Mouse (Mus musculus) left cerebral cortex, postnatal 14 days (tissue): ENCODE results near the gene Hapln2. TPM values are rescaled to one million over a fixed set of nuclear protein-coding genes. Genes with fewer than 3 reads are reported as not detected.

Source experiments
- DNase-seq, 2 experiments: peaks; one replicate each; pipeline ENCODE4 v3.0.0; 2021 to 2022; ENCODE audit warnings: low spot score in 2 of 2, mixed read lengths in 1 of 2
- intact Hi-C: fragments of 180-260 bp; cut with DNase I; formaldehyde crosslinking; loops from one replicate; pipeline ENCODE4 v1.15.1; 2025
- long read RNA-seq, 2 experiments: library from polyadenylated mRNA; stranded (forward); transcript quantifications; one replicate each; pipeline ENCODE4 v2.0.0; 2021
- total RNA-seq, 2 experiments: library from RNA; stranded (reverse); gene quantifications; 2 replicates each; pipeline ENCODE4 v1.2.3; 2021

Gene Hapln2
- 1 to 10 TPM; 1.3 TPM for total RNA-seq
- long read RNA-seq, experiment 1, partial matches to known transcripts: 0 of 5 reads
- long read RNA-seq, experiment 1, other reads (novel, unspliced or antisense): 3 of 5 reads
- long read RNA-seq, experiment 2, partial matches to known transcripts: 0 of 1 reads
- long read RNA-seq, experiment 2, other reads (novel, unspliced or antisense): 0 of 1 reads

DNA sequence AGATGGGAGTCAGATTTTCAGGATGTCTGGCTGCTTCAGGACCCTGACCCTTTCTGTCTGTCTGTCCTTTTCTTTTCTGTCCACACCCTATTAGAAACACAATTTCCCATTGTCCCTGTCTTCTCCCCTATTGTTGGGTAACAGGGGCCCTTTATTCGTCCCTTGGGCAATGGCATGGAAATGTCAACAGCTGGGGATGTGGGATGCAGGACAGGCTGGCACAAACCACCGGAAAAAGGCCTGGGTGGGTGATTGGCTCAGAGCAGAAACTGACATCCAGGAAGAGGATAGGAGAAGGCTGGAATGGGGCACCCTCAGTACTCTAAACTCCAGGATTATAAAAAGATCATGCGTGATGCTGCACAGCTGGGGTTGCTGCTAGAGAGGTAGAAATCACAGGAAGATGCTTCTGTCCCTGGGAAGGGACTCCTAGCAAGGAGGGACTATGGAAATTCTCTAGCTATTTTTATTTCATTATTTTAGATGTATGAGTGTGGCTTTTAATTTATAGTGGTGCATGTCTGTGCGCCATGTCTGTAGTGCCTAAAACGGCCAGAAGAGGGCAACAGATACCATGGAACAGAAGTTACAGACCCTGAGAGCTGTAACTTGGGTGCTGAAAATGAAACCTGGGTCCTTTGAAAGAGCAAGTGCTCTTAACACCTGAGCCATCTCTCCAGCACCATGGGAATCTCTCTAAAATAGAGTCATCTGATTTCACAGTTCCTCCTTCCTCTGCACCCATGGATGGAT is at the start of gene Hapln2:
Hapln2 (minus strand) TSS at position 150 of the 753 bp plus-strand sequence.
- DNase-seq: no peak
- intact Hi-C loops: no loop called here

- no peak for DNase-seq
- intact Hi-C loops: loop anchor here (5.0 kb wide), 1 partner anchor 102 kb away; the partner anchor contains the start of gene Nes
Measured at GRCm38 (mm10) chr3:88074766-88075165, 47.4 kb upstream of the Hapln2 start.

DNA sequence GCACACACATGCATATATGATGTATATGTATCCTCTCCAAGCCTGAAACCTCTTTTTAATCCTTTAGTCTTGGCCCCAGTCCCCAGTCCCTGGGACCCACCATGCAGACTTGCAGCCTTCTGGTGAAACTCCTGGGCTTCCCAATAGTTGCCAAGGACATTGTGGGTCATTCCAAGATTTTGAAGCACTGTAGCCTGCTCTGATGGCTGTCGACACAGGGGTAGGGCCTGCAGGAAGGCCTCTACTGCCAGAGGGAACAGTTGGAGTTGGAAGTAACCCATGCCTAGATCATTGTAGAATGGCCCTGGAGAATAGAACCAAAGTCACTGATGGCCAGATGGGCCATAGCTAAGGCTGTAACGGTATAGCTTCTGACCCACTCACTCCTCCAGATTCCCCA is 47.0 kb upstream of the Hapln2 start:
- intact Hi-C loops: loop anchor here (5.0 kb wide), 1 partner anchor 102 kb away; the partner anchor contains the start of gene Nes
- DNase-seq: no peak

- DNase-seq: no peak
- intact Hi-C loops: loop anchor here (5.0 kb wide), 1 partner anchor 101 kb away; the partner anchor contains the start of gene Nes
Measured at GRCm38 (mm10) chr3:88073631-88074030, 46.2 kb upstream of the Hapln2 start.

DNA sequence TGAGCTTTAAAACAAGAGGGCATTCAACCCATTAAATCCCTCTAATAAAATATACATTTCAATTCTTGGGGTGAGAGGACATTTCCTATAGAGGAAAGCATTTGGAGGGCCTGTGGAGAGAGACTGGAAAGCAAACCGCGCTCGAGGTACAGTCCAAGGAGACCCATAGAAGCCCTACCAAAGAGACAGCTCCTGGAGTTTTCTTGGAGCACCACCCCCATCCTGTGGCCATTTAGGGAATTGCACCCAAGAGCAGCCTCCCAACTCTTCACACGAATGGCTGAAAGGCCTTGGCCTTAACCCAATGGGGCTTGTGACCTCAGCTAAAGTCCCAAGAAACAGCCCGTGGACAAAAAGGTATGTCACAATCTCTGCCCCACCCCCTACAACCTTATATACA is 44.4 kb upstream of the Hapln2 start:
- intact Hi-C loops: loop anchor here (2.0 to 5.0 kb wide), 3 partner anchors 61 to 137 kb away; partner anchors contain the start of gene Nes
- peak; percentile 90 to 93 for DNase-seq

DNA sequence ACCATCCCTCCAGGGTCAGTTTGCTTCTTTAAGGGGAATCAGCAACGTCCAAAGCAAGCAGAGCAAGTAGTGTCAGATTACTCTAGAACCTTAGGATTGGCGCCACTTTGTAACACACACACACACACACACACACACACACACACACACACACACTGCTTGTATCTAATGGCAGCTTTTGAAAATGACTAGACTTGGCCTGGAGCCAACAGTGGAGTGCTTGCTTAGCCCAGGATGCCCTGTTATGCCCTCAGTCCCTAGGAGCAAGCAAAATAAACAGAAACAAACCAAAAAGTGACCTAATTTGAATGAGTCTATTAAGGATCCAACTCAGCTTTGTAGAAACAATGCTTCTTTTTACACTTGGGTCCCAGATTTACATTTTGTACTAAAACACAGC is 41.0 kb upstream of the Hapln2 start:
- DNase-seq: peak in 1 of 2 experiments; percentile 29
- intact Hi-C loops: no loop called here

DNA sequence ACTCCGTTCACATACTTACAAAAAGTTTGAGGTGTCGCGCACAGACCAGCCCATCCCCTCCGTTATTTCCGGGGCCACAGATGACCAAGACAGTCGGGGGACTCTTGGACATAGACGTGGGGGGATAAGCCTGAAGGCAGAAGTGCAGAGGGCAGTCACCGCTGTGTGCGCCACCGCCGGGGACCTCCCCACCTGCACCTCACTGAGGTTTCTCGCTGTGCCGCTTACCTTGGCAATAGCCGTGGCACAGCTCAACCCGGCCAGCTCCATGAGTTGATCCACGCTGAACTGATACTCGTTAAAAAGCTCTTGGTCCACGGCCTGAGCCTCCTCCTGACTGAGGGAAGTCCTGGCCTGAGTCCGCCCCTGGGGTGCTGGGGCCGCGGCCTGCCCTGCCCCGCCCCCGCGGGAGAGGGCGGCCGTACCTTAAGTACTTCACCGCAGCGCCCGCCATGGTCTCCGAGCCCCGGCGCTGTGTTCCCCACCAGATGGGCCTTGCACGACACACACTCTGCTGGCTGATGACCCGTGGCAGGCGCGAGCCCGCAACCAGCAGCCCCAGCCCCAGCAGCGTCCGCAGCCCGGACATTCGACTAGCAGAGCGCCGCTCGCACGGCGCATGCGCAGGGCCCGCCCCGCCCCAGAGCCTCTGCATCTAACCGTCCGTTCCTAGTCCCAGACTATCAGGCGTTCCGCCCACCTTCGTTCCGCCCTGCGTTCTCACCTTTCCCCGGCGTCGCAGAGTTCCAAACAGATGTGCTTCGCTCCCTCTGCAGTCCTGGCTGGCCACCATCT is 30.7 kb upstream of the Hapln2 start, which contains the start of gene Naxe:
Naxe (minus strand) TSS at position 594 of the 795 bp plus-strand sequence.
- DNase-seq: peak; percentile 76 to 82
- intact Hi-C loops: no loop called here

GRCm38 (mm10) chr3:88057030-88057429 is 29.6 kb upstream of the Hapln2 start:
- DNase-seq: no peak
- intact Hi-C loops: no loop called here

DNA sequence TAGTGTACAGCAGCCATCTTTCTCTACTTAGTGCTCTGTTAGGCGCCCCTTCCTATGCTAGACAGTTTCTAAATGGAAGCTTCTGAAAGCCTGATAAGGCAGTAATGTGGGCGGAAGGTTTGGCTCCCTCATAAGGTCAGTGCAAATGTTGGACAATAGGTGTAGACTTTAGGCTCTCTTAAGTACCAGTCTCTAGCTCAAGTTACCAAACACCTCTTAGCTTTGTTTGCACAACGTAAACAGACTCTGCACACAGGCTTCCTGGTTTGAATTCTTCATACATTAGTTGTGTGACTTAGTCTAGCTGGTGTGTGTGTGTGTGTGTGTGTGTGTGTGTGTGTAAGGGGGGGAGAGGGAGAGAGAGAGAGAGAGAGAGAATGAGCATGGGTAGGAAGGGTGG is 22.1 kb upstream of the Hapln2 start:
- intact Hi-C loops: no loop called here
- no peak for DNase-seq

DNA sequence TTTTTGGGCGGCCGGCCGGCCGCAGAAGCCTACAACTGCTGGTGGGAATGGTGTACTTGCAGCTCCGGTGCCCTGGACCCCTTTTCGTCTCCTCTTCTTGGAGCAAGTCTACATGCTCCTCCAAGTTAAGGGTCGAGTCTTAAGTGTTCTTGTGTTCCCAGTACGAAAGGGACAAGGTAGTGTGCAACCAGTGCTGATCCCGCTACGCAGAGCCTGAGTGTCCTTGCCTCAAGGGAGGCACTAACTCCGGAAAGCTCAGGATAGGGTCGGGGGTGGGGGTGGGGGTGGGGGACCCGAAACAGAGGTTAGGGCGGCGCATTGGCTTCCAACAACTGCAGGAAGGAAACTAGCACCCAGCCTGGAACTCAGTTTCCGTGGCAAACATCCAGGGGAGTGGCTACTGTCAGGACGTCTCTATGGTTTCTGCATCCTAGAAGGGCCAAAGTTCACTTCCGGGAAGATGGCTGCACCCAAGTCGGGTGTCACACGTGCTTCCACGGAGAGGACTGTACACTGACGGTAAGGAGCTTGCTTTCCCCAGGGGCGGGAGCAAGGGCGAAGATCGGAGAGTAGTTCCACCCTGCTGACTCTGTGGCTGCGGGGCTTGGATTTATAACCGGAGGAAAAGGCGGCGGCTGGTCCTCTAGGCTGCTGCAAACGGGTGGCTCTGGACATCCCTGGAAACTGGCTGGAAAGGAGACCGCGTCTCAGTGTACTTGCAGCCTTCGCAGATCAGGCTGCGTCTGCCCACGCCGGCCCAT is 15.5 kb upstream of the Hapln2 start, which contains the start of gene Gpatch4:
Gpatch4 (plus strand) TSS at position 448 of the 761 bp plus-strand sequence.
- peak; percentile 92 to 97 for DNase-seq
- intact Hi-C loops: no loop called here

- intact Hi-C loops: no loop called here
- no peak for DNase-seq
Measured at GRCm38 (mm10) chr3:88035561-88036293, 8.3 kb upstream of the Hapln2 start.

DNA sequence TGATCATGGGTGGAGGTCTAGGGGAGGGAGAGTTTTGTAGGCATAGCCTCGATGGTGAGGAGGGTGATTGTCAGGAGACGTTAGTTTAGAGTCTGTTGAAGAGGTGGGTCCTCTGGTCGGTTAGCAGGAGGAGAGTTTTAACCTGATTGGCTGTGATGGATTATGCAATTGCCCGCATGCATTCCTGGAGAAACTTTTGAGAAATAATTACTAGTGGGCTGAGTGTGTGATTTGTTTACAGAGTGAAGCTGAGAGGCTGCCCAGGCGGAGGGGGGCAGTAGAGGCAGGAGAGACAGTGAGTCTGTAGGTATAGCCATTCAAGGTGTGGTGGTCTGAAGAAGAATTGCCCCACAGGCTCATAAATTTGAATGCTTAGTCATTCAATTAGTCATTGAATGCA is 6.1 kb upstream of the Hapln2 start:
- intact Hi-C loops: no loop called here
- no peak for DNase-seq

DNA sequence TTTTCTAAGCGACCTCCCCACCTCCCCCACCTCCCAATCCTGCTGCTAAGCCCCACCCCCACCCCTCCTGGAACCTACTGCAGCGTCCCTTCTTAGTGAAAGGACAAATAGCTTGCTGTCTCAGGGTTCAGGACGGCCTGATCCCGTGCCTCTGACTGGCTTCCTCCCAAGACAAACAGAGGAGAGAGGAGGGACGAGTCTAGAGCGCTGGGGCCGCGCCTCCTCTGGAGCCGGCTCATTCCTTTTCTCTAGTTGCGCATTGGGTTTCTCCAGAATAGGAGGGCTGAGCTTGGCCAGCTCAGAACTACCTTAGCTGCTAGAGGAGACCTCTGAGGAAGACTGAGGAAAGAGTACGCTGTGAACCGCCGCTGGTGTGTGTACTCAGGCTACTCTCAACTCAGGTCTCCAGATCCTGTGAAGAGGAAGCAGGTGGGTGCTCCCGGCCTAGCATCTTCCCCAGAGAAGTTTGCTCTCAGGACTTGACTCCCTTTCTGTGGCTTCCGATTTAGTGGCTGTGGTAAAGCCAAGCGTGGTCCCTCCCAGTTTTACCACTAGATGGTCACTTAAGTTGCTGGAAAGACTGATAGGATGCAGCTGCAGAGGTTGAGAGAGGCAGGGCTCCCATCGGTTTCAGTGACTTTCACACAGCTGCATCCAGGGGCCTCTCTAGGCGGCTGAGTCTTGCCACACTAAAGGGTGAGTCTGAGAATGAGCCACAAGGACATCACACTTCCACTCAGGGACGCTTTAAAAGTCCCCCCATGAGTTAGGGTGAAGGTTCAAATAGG is 3.4 kb upstream of the Hapln2 start:
- intact Hi-C loops: no loop called here
- DNase-seq: peak; percentile 38 to 50

DNA sequence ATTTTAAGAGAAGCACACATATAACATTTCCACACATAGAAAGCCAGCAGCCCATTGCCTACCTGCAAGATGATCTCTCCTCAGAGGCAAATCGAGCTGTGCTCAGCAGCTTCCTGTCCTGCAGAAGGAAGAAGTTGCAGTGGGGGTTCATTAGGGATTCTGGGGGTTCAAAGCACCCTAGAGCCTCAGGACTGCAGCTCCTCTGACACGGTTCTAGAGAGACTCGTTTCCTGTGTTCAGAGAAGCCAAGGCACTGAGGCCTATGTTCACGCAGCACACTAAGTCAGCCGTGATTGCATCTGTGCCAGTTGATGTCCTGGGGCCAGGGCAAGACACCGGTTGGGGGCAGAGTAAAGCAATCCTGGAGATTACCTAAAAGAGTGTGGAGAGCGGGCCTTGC is 560 bp downstream of the Hapln2 start:
- DNase-seq: no peak
- intact Hi-C loops: no loop called here

GRCm38 (mm10) chr3:88023192-88024074 is 4.0 kb downstream of the Hapln2 start:
- intact Hi-C loops: no loop called here
- no peak for DNase-seq

GRCm38 (mm10) chr3:88022322-88023191 is 4.8 kb downstream of the Hapln2 start:
- intact Hi-C loops: no loop called here

More at GRCm38 (mm10) chr3:88022322-88023191, 4.8 kb downstream of the Hapln2 start:
- peak; percentile 55 to 63 for DNase-seq
